Mouse (Mus musculus): Measurements from ENCODE around the gene Nnat. TPM values are rescaled to one million over a fixed set of nuclear protein-coding genes. Genes with fewer than 3 reads are reported as not detected.

Nnat gene
- polyA plus RNA-seq, 1 experiment: 1.4 TPM

DNA sequence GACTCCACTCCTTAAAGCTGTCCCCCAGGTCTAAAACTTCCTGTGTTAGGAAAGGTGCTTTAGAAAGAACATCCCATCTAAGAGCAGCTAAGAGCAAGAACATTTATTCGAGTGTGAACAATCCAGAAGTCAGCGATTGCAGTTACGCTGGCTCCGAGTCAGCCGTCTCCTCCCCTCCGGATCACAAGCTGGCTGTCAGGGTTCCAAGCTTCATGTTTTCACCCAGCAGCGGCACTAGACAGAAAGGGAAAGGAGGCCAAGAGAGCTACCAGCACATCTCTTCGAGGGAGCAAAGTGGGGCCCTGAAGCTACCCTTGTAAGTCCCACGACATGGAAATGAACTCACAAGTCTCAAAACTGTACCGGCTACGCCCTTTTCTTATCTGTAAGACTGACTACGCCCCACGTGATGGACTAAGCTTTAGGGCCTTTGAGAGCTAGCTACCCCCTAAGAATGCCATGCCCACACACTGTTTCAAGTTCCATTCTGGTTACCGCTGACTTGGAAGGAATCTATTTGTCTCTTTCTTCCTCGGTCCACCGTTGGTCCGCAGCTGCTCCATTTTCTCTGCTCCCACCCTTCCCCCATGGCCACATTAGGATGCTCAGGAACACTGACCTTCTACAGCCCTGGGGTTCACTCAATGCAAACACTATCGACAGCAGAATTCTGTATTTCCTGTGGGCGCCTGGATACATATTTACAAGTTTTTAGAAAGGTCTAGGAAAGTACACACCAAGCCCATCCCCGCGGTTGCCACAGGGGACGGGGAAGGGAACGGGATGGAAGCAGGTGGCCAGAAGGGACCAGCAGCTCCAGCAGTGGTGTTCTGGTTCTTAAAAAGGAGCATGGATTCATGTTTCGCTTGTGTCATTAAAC is 19.6 kb upstream of the Nnat start:
- no peak overlapping the region for H3K4me3 ChIP-seq (ENCODE audit: control insufficient read depth, low read depth, low read length)
- H3K4me1 ChIP-seq (ENCODE audit: control insufficient read depth, insufficient read depth, low read length): no peaks in the 10 kb centered on the region
- TF ChIP-seq POLR2A (IDR thresholded peaks at IDR 0.05; ENCODE audit: control insufficient read depth, low read depth, low read length): no peak
- TF ChIP-seq CTCF (IDR thresholded peaks at IDR 0.05; ENCODE audit: control insufficient read depth, insufficient read depth, insufficient replicate concordance, low read depth, low read length): no peak
- no peak overlapping the region for H3K27ac ChIP-seq (ENCODE audit: control insufficient read depth, insufficient read depth, low read depth, low read length)
- H3K27me3 ChIP-seq (ENCODE audit: control insufficient read depth, insufficient read depth, low read length): no peaks in the 10 kb centered on the region
- no peaks in the 10 kb centered on the region for H3K36me3 ChIP-seq (ENCODE audit: control insufficient read depth, insufficient read depth, low read length)

DNA sequence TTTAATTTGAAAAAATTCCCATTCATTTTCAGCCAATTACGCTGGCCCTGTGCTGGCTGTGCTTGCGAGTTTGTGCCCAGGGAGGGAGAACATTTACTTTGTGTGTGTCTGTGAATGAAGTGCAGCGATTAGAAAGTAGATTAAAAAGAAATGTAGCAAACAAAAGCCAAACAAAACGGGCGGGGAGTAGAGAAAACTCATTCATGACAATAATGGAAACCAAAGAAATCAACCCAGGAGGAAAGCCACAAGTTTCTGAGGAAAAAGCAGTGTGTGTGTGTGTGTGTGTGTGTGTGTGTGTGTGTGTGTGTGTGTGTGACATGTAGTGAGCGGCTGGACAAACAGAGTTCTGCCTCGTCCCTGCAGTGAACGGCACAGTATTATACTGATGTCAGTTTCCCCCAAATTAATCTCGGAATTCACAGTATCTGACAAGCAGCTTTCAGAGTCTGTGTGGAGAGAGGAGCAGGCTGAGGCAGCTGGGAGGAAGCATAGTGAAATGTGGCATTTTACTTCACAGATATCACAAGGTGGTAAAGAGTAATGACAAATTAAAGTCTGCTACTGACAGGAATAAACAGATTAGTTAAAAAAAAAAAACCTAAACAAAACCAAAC is 18.8 kb upstream of the Nnat start:
- no peak overlapping the region for H3K27ac ChIP-seq (ENCODE audit: control insufficient read depth, insufficient read depth, low read depth, low read length)

DNA sequence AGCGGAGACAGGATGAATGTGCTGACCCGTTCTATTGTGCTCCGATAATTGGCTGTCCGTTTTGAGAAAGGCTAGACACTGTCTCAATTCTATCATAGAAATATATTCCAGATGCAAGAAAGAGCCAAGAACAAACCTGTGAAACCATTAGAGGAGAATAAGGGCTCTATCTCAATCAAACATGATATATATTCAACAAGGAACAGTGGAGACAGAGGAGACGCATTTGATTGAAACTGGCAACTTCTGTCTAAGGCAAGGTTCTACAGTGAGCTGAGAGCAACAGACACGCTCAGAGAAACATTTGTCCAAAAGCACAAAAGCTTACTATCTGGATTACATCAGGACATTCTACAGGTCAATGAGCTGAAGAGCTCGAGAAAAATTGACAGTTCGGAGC is 18.2 kb upstream of the Nnat start:
- Histone ChIP-seq H3K4me3 (ENCODE audit: control insufficient read depth, low read depth, low read length) (no peak overlapping the region), H3K4me1 (ENCODE audit: control insufficient read depth, insufficient read depth, low read length) (no peaks in the 10 kb centered on the region)

More for the DNA sequence above, 18.8 kb upstream of the Nnat start:
- Histone ChIP-seq H3K36me3 (ENCODE audit: control insufficient read depth, insufficient read depth, low read length) (no peaks in the 10 kb centered on the region), H3K27me3 (ENCODE audit: control insufficient read depth, insufficient read depth, low read length) (no peaks in the 10 kb centered on the region), H3K4me1 (ENCODE audit: control insufficient read depth, insufficient read depth, low read length) (no peaks in the 10 kb centered on the region), H3K4me3 (ENCODE audit: control insufficient read depth, low read depth, low read length) (no peak overlapping the region)
- TF ChIP-seq POLR2A (IDR thresholded peaks at IDR 0.05; ENCODE audit: control insufficient read depth, low read depth, low read length) (no peak), CTCF (IDR thresholded peaks at IDR 0.05; ENCODE audit: control insufficient read depth, insufficient read depth, insufficient replicate concordance, low read depth, low read length) (no peak)

DNA sequence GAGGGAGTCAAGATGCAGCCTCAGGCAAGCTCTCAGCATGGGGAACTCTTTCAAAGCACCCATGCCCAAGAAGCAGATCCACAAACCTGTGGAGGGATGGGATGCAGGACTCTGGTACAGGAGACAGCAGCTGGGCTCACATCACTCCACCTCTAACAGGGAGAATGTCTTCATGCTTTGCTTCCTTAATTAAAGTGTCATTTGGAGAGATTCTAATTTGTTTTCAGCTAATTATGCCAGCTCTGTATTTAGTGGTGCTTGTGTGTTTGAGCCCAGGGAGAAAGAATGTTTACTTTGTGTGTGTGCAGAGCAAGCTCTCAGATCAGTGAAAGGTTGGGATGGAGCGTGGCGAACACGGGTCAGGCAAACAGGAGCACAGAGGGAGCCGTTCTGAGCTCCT is 17.5 kb upstream of the Nnat start:
- Histone ChIP-seq H3K4me1 (ENCODE audit: control insufficient read depth, insufficient read depth, low read length) (no peaks in the 10 kb centered on the region), H3K4me3 (ENCODE audit: control insufficient read depth, low read depth, low read length) (no peak overlapping the region), H3K27me3 (ENCODE audit: control insufficient read depth, insufficient read depth, low read length) (no peaks in the 10 kb centered on the region), H3K36me3 (ENCODE audit: control insufficient read depth, insufficient read depth, low read length) (no peaks in the 10 kb centered on the region), H3K27ac (ENCODE audit: control insufficient read depth, insufficient read depth, low read depth, low read length) (no peak overlapping the region)
- TF ChIP-seq POLR2A (IDR thresholded peaks at IDR 0.05; ENCODE audit: control insufficient read depth, low read depth, low read length) (no peak), CTCF (IDR thresholded peaks at IDR 0.05; ENCODE audit: control insufficient read depth, insufficient read depth, insufficient replicate concordance, low read depth, low read length) (no peak)

More for the DNA sequence above, 18.2 kb upstream of the Nnat start:
- no peak overlapping the region for H3K27ac ChIP-seq (ENCODE audit: control insufficient read depth, insufficient read depth, low read depth, low read length)
- no peaks in the 10 kb centered on the region for H3K36me3 ChIP-seq (ENCODE audit: control insufficient read depth, insufficient read depth, low read length)
- H3K27me3 ChIP-seq (ENCODE audit: control insufficient read depth, insufficient read depth, low read length): no peaks in the 10 kb centered on the region
- TF ChIP-seq CTCF (IDR thresholded peaks at IDR 0.05; ENCODE audit: control insufficient read depth, insufficient read depth, insufficient replicate concordance, low read depth, low read length) (no peak), POLR2A (IDR thresholded peaks at IDR 0.05; ENCODE audit: control insufficient read depth, low read depth, low read length) (no peak)

DNA sequence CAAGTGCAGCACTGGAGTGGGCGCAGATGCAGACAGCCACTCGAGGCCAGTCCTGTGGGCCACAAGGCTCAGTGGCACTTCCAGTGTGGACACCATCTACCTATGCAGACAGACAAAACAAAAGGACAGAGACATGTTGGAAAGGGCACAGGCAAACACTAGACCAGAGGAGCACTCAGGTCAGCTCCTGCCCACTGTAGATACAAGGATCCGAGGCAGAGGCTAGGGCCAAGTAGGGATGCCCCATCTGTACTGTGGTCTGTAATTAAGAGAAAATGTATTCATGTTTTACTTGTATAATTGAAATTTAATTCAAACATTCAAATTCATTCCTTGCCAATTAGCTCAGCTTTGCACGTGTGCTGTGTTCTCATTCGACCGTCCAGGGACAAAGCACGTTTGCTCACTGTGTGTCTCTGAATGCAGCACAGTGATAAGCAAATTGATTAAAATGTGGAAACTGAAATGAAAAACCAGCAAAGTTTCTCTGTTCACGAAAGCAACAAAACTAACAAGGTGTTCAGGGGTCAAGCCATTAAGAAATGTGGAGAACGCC is 15.5 kb upstream of the Nnat start:
- no peaks in the 10 kb centered on the region for H3K4me1 ChIP-seq (ENCODE audit: control insufficient read depth, insufficient read depth, low read length)
- H3K4me3 ChIP-seq (ENCODE audit: control insufficient read depth, low read depth, low read length): no peak overlapping the region
- no peak overlapping the region for H3K27ac ChIP-seq (ENCODE audit: control insufficient read depth, insufficient read depth, low read depth, low read length)
- H3K27me3 ChIP-seq (ENCODE audit: control insufficient read depth, insufficient read depth, low read length): no peaks in the 10 kb centered on the region
- no peaks in the 10 kb centered on the region for H3K36me3 ChIP-seq (ENCODE audit: control insufficient read depth, insufficient read depth, low read length)
- no peak for TF ChIP-seq CTCF (IDR thresholded peaks at IDR 0.05; ENCODE audit: control insufficient read depth, insufficient read depth, insufficient replicate concordance, low read depth, low read length)
- TF ChIP-seq POLR2A (IDR thresholded peaks at IDR 0.05; ENCODE audit: control insufficient read depth, low read depth, low read length): no peak

DNA sequence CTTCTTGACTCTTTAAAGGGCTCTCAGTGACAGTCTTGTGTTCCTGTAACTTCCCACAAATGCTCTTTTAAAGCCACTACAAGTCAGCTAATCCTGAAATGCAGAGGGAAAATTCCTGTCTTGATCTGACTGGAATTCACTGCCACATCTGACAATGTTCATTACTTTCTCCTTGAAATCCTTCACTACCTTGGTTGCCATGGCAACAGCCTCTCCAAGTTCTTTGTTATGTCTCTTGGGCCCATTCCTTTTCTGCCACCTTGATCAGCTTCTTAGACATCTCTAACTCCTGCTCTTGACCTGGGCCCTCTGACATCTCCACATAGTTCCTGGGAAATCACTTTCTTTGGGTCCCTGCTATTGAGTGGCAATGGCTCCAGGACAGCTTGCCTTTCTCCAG is 13.2 kb upstream of the Nnat start:
- Histone ChIP-seq H3K27ac (ENCODE audit: control insufficient read depth, insufficient read depth, low read depth, low read length) (no peak overlapping the region), H3K27me3 (ENCODE audit: control insufficient read depth, insufficient read depth, low read length) (no peaks in the 10 kb centered on the region), H3K4me1 (ENCODE audit: control insufficient read depth, insufficient read depth, low read length) (no peaks in the 10 kb centered on the region), H3K4me3 (ENCODE audit: control insufficient read depth, low read depth, low read length) (no peak overlapping the region), H3K36me3 (ENCODE audit: control insufficient read depth, insufficient read depth, low read length) (no peaks in the 10 kb centered on the region)
- TF ChIP-seq CTCF (IDR thresholded peaks at IDR 0.05; ENCODE audit: control insufficient read depth, insufficient read depth, insufficient replicate concordance, low read depth, low read length) (no peak), POLR2A (IDR thresholded peaks at IDR 0.05; ENCODE audit: control insufficient read depth, low read depth, low read length) (no peak)

DNA sequence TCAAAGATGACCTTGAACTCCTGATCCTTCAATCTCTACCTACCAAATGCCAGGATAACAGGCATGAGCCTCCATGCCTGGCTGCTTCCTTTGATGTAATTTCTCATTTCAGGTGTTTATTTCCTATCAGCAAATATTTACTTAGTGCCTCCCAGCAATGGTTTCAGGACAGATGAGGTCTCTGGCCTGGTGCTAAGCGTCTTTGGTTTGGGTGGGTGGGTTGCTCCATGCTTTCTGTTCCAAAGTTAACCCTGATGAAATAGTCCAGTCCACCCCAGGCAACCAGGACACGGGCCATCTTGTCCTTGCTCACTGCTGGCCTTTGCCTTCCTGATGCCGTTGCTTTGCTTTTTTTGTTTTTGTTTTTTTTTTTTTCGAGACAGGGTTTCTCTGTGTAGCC is 9.6 kb upstream of the Nnat start:
- no peak overlapping the region for H3K4me3 ChIP-seq (ENCODE audit: control insufficient read depth, low read depth, low read length)
- H3K27me3 ChIP-seq (ENCODE audit: control insufficient read depth, insufficient read depth, low read length): no peaks in the 10 kb centered on the region
- H3K4me1 ChIP-seq (ENCODE audit: control insufficient read depth, insufficient read depth, low read length): no peaks in the 10 kb centered on the region
- TF ChIP-seq POLR2A (IDR thresholded peaks at IDR 0.05; ENCODE audit: control insufficient read depth, low read depth, low read length) (no peak), CTCF (IDR thresholded peaks at IDR 0.05; ENCODE audit: control insufficient read depth, insufficient read depth, insufficient replicate concordance, low read depth, low read length) (no peak)
- no peaks in the 10 kb centered on the region for H3K36me3 ChIP-seq (ENCODE audit: control insufficient read depth, insufficient read depth, low read length)
- H3K27ac ChIP-seq (ENCODE audit: control insufficient read depth, insufficient read depth, low read depth, low read length): no peak overlapping the region
